Mouse (Mus musculus) bone marrow macrophage, adult 2 months (primary cell): ENCODE measurements around the gene Rpf2. TPM values are rescaled to one million over a fixed set of nuclear protein-coding genes. Genes with fewer than 3 reads are reported as not detected.

Source experiments
- H3K27ac ChIP-seq: 2 replicates; pipeline ENCODE4 v1.5.1; 2012; ENCODE audit warnings: low read depth, low read length; ENCODE audit not compliant: insufficient read depth
- H3K4me1 ChIP-seq: 2 replicates; pipeline ENCODE4 v1.6.1; 2012; ENCODE audit warnings: low read length; ENCODE audit not compliant: control insufficient read depth, insufficient read depth
- H3K4me3 ChIP-seq: 2 replicates; pipeline ENCODE4 v1.5.1; 2012; ENCODE audit warnings: mild to moderate bottlenecking, low read length, moderate library complexity; ENCODE audit not compliant: insufficient read depth
- CTCF ChIP-seq: IDR thresholded peaks from 2 replicates; pipeline ENCODE4 v1.5.1; 2012; ENCODE audit warnings: low read depth, mild to moderate bottlenecking, low read length, moderate library complexity
- POLR2A ChIP-seq: IDR thresholded peaks from 2 replicates; pipeline ENCODE4 v1.6.1; 2012; ENCODE audit warnings: mild to moderate bottlenecking, low read depth, low read length, borderline replicate concordance
- polyA plus RNA-seq: library from polyadenylated mRNA; stranded (reverse); fragments of >200 nt; gene quantifications from 2 replicates; pipeline ENCODE4 v1.2.4, GENCODE M21; 2012; ENCODE audit not compliant: missing spikeins, insufficient read depth, insufficient read length

The Rpf2 gene
- polyA plus RNA-seq, result 27.4 and 28.9 TPM in 2 replicates

DNA sequence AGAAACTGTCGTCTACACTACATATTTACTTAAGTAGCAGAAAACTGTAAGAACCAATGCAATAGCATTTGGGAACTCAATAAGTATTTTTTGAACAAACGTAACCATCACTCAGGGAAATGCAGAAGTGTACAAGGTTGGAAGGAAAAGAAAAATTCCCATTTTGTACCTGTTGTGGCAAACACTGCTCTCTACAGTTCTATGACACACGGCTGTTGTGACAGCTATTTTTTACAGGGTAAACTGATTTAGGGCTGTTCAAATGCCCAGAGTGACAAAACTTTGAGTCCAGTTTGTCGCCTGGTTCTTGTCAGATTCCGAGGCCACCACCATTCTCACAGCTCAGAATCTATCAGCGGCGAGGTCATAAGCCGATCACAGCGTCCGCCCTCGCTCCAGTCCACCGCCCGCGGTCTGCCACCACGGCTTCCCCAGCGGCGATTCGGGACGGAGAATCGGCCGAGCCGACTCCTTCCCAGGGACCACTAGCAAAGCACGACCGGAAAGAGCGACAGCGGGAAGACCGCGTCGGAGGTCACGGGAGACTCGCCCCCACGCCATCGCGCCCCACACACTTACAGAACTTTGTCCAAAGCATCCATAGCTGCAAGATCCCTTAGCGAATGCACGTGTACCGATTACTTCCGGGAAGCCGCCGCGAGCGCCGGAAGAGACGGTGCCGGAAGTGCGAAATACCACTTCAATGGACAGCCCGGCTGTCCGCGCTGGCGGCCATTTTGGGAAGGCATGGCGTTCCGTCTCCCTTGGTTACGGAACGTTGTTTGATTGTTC is at the start of gene Rpf2:
Rpf2 (minus strand) TSS at position 663 of the 792 bp plus-strand sequence.
- H3K4me1 ChIP-seq, result peaks cover 18% of the 10 kb centered on the region
- TF ChIP-seq CTCF (no peak), POLR2A (no peak)
- peak within 1 kb of the TSS; percentile 88 for H3K4me3 ChIP-seq
- H3K27ac ChIP-seq, result peak within 1 kb of the TSS; percentile 71

DNA sequence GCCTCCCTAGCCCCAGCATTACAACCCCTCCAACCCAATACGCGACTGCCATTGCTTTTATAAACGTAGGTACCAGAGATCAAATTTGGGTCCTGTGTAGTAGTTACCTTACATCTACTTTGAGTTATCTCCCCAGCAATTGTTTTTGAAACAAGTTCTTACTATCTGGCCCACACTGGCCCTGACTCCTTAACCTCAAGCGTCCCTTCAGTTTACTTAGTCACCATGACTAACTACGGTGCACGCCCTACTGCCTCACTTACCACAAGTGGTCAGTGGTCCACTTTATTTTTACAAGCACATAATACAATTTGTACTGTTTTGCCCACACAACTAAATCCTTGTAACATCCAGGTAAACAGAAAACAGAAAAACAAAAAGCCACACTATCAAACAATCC is 45.8 kb upstream of the Rpf2 start:
- TF ChIP-seq POLR2A, result no peak
- no peak for TF ChIP-seq CTCF
- no peak overlapping the region for H3K4me3 ChIP-seq
- H3K27ac ChIP-seq, result no peak overlapping the region
- H3K4me1 ChIP-seq, result peaks cover 7% of the 10 kb centered on the region

DNA sequence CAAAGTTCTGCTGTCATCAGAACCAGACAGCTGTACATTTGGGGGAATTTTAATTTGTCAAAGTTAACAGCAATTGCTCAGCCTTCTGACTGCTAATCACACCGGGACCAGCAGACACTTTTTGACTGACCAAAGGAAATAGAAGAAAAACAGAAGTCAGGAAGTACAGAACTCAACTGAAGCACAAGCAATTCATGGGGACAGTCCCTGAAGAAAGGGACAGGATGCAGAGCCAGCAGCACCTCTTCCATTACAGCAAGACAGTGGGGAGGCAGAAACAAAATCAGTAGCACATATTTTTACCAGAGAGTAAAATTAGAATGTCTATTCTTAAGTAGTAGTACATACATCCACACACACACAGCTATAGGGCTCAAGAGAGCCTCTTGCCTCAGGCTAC is 39.9 kb upstream of the Rpf2 start:
- Histone ChIP-seq H3K4me1 (peaks cover 2% of the 10 kb centered on the region; the same call in 1 of the 2 replicates), H3K4me3 (no peak overlapping the region), H3K27ac (no peak overlapping the region)
- no peak for TF ChIP-seq POLR2A
- TF ChIP-seq CTCF, result no peak

DNA sequence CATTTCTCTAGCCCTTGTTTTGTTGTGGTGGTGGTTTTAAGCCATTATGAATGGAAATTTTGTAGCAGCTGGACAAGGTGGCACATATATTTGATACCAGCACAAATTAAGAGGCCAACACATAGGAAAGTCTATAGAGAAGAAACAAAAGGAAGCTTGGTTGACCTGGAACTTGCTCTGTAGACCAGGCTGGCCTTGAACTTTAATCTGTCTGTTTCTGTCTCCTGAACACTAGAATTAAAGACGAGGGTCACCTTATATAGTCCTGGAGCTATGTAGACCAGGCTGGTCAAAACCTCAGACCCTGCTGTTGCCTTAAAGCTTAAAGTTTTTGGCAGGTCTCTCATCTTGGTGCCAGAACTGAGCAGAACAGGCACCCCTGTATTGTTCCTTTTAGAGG is 38.7 kb upstream of the Rpf2 start:
- peaks cover 2% of the 10 kb centered on the region; the same call in 1 of the 2 replicates for H3K4me1 ChIP-seq
- no peak overlapping the region for H3K27ac ChIP-seq
- no peak overlapping the region for H3K4me3 ChIP-seq
- TF ChIP-seq POLR2A, result no peak
- no peak for TF ChIP-seq CTCF

DNA sequence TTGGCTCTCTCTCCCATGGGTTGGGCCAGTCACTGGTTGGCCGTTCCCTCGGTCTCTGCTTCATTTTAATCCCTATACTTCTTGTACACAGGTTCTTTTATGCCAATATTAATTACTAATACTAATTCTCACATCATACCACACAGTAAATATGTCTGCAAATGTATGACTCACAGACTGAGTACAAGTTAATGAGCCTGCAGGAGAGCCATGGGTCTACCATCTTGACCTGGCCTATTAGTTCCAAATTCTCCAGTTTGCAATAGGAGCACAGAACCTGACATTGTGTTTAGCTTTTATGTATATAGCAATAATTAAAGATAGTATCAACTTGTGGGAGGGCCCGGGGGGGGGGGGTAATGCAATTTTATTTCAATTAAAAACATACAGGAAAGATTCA is 38.2 kb upstream of the Rpf2 start:
- Histone ChIP-seq H3K4me3 (no peak overlapping the region), H3K4me1 (peaks cover 2% of the 10 kb centered on the region; the same call in 1 of the 2 replicates), H3K27ac (no peak overlapping the region)
- no peak for TF ChIP-seq POLR2A

DNA sequence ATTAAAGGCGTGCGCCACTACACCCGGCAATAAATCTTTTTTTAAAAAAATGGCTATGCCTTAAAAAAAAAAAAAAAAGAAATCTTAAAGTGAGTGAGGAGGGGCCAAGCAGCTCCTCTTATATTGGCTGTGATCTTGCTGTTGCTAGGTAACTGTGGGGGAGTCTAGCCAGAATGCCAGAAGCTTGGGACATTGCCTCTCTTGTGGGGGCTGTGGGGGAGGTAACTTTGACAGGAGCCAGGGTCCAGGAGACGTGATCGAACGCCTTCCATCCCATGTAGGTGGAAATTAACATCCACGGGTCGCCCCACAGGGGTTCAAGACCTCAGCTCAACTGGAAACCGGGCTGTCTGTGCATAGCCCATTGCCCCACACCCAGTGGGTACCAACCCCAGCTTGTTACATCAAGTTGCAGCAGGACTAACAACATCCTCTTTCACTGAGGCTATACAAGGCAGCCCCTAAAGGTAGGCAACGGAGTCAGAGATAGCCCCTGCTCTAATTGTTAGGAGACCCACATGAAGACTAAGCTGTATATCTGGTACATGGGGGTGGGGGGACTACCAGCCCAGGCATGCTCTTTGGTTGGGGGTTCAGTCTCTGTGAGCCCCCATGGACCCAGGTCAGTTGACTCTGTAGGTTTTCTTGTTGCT is 37.5 kb upstream of the Rpf2 start:
- H3K4me1 ChIP-seq, result peaks cover 2% of the 10 kb centered on the region; the same call in 1 of the 2 replicates
- H3K27ac ChIP-seq, result no peak overlapping the region
- TF ChIP-seq CTCF (no peak), POLR2A (no peak)
- H3K4me3 ChIP-seq, result no peak overlapping the region

DNA sequence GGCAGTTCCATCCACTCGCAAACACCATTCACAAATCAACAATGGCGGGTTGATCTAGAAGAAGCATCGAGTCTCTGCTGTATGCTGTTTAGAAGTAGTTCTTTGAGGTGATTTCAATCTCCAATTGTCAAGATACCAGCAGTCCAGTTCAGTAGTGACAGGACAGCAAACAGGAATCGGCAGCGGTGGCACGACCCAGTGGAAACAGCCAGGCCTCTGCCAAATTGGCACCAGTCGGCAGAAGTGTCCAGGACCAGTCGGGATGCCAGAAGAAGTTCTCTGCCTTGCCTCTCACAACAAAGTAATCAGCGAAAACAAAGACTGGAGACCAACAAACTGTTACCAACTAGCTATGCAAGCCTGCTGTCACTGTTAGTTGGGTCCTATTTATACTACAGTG is 36.8 kb upstream of the Rpf2 start:
- Histone ChIP-seq H3K4me1 (peaks cover 2% of the 10 kb centered on the region; the same call in 1 of the 2 replicates), H3K27ac (no peak overlapping the region), H3K4me3 (no peak overlapping the region)
- TF ChIP-seq POLR2A (no peak), CTCF (no peak)

DNA sequence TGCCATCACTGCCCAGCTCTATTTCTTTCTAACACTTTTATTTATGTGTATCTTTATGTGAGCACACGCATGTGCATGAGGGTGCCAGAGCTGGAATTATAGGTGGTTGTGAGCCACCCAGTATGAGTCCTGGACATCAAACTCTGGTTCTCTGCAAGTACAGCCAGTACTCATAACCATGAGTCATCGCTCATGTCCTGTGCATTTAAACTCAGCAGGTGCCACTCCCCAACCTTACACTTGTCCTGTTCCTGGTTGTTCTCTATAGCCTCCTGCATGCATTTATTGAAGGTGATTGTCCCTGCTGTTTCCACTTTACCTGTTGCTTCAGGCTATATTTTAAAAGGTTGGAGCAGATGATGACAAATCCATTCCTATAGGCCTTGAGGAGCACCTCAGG is 34.7 kb upstream of the Rpf2 start:
- no peak overlapping the region for H3K27ac ChIP-seq
- TF ChIP-seq CTCF (no peak), POLR2A (no peak)
- H3K4me1 ChIP-seq, result peaks cover 7% of the 10 kb centered on the region

DNA sequence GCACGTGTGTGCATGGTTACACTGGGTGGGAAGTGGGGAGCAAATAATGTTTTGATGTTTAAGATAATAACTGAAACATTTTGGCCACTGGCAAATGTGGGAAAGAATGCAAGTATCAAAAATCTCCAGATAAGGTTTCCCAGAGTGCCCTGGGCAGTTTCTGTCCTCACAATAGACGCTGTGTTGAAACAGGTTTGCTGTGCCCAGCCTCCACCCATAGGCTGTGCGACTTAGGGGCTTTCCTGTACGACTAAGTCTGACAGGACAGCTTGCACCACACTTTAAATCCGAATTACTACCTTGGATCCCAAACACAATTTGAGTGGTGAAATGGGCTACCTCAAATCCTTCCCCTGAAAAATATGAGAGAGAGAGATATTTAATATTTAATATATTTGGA is 31.5 kb upstream of the Rpf2 start:
- no peak overlapping the region for H3K4me3 ChIP-seq
- peaks cover 17% of the 10 kb centered on the region for H3K4me1 ChIP-seq
- no peak overlapping the region for H3K27ac ChIP-seq
- no peak for TF ChIP-seq CTCF
- no peak for TF ChIP-seq POLR2A

More for the DNA sequence above, 34.7 kb upstream of the Rpf2 start:
- H3K4me3 ChIP-seq, result no peak overlapping the region

DNA sequence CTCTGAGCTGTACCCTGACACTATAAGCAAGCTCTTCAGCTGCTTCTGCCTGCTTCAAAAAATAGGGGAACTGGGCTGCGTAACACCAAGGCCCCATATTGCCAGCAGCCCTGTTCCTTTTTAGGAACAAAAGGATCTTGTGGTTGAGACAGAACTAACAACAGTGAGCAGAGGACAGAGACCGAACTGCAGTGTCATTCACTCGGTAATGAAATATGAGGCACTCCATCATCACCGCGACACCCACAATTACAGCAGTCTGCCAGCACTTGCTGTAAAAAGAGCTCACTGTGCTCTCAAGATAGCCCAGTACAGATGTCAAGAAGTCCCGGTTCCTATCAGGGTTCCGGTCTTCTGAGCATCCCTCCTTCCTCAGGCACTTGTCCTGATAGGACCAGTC is 29.2 kb upstream of the Rpf2 start:
- Histone ChIP-seq H3K4me1 (peaks cover 17% of the 10 kb centered on the region), H3K27ac (peak overlapping the region; percentile 73), H3K4me3 (peak overlapping the region; percentile 51)
- TF ChIP-seq POLR2A (no peak), CTCF (no peak)
